Mouse (Mus musculus): Measurements from ENCODE around the gene Dpf3.

Dpf3 gene

GRCm38 (mm10) chr12:83426326-83426725 lies 61.2 kb downstream of the Dpf3 start:
- DNase-seq (ENCODE audit: low read depth, low spot score), result no peak
- Histone ChIP-seq H3K36me3 (ENCODE audit: control insufficient read depth, insufficient read depth, low read length, poor library complexity, severe bottlenecking) (no peaks in the 10 kb centered on the region), H3K27me3 (ENCODE audit: control insufficient read depth, insufficient read depth, low read length, poor library complexity, severe bottlenecking) (no peaks in the 10 kb centered on the region)

- no peaks in the 10 kb centered on the region for H3K36me3 ChIP-seq (ENCODE audit: control insufficient read depth, insufficient read depth, low read length, poor library complexity, severe bottlenecking)
Observed at GRCm38 (mm10) chr12:83425736-83426135, 61.8 kb downstream of the Dpf3 start.

GRCm38 (mm10) chr12:83424720-83425444 lies 62.6 kb downstream of the Dpf3 start:
- H3K36me3 ChIP-seq (ENCODE audit: control insufficient read depth, insufficient read depth, low read length, poor library complexity, severe bottlenecking), result no peaks in the 10 kb centered on the region
- DNase-seq (ENCODE audit: low read depth, low spot score), result no peak
- H3K27me3 ChIP-seq (ENCODE audit: control insufficient read depth, insufficient read depth, low read length, poor library complexity, severe bottlenecking), result no peaks in the 10 kb centered on the region

More at GRCm38 (mm10) chr12:83425736-83426135, 61.8 kb downstream of the Dpf3 start:
- no peaks in the 10 kb centered on the region for H3K27me3 ChIP-seq (ENCODE audit: control insufficient read depth, insufficient read depth, low read length, poor library complexity, severe bottlenecking)
- DNase-seq (ENCODE audit: low read depth, low spot score), result no peak

- no peaks in the 10 kb centered on the region for H3K27me3 ChIP-seq (ENCODE audit: control insufficient read depth, insufficient read depth, low read length, poor library complexity, severe bottlenecking)
- DNase-seq (ENCODE audit: low read depth, low spot score), result no peak
- H3K36me3 ChIP-seq (ENCODE audit: control insufficient read depth, insufficient read depth, low read length, poor library complexity, severe bottlenecking), result no peaks in the 10 kb centered on the region
Observed at GRCm38 (mm10) chr12:83424086-83424719, 63.3 kb downstream of the Dpf3 start.

- no peak for DNase-seq (ENCODE audit: low read depth, low spot score)
- Histone ChIP-seq H3K27me3 (ENCODE audit: control insufficient read depth, insufficient read depth, low read length, poor library complexity, severe bottlenecking) (no peaks in the 10 kb centered on the region), H3K36me3 (ENCODE audit: control insufficient read depth, insufficient read depth, low read length, poor library complexity, severe bottlenecking) (no peaks in the 10 kb centered on the region)
Observed at GRCm38 (mm10) chr12:83420346-83420745, 67.2 kb downstream of the Dpf3 start.

- H3K36me3 ChIP-seq (ENCODE audit: control insufficient read depth, insufficient read depth, low read length, poor library complexity, severe bottlenecking), result no peaks in the 10 kb centered on the region
- DNase-seq (ENCODE audit: low read depth, low spot score), result no peak
Observed at GRCm38 (mm10) chr12:83415207-83415606, 72.3 kb downstream of the Dpf3 start.

GRCm38 (mm10) chr12:83413684-83414083 lies 73.8 kb downstream of the Dpf3 start:
- no peak for DNase-seq (ENCODE audit: low read depth, low spot score)
- Histone ChIP-seq H3K27me3 (ENCODE audit: control insufficient read depth, insufficient read depth, low read length, poor library complexity, severe bottlenecking) (no peaks in the 10 kb centered on the region), H3K36me3 (ENCODE audit: control insufficient read depth, insufficient read depth, low read length, poor library complexity, severe bottlenecking) (no peaks in the 10 kb centered on the region)

More at GRCm38 (mm10) chr12:83415207-83415606, 72.3 kb downstream of the Dpf3 start:
- no peaks in the 10 kb centered on the region for H3K27me3 ChIP-seq (ENCODE audit: control insufficient read depth, insufficient read depth, low read length, poor library complexity, severe bottlenecking)

GRCm38 (mm10) chr12:83411721-83412521 lies 75.6 kb downstream of the Dpf3 start:
- Histone ChIP-seq H3K27me3 (ENCODE audit: control insufficient read depth, insufficient read depth, low read length, poor library complexity, severe bottlenecking) (no peaks in the 10 kb centered on the region), H3K36me3 (ENCODE audit: control insufficient read depth, insufficient read depth, low read length, poor library complexity, severe bottlenecking) (no peaks in the 10 kb centered on the region)
- DNase-seq (ENCODE audit: low read depth, low spot score), result no peak

- H3K27me3 ChIP-seq (ENCODE audit: control insufficient read depth, insufficient read depth, low read length, poor library complexity, severe bottlenecking), result no peaks in the 10 kb centered on the region
Observed at GRCm38 (mm10) chr12:83411032-83411431, 76.5 kb downstream of the Dpf3 start.

GRCm38 (mm10) chr12:83405374-83406125 lies 82.0 kb downstream of the Dpf3 start:
- DNase-seq (ENCODE audit: low read depth, low spot score), result no peak
- H3K36me3 ChIP-seq (ENCODE audit: control insufficient read depth, insufficient read depth, low read length, poor library complexity, severe bottlenecking), result no peaks in the 10 kb centered on the region
- no peaks in the 10 kb centered on the region for H3K27me3 ChIP-seq (ENCODE audit: control insufficient read depth, insufficient read depth, low read length, poor library complexity, severe bottlenecking)

More at GRCm38 (mm10) chr12:83411032-83411431, 76.5 kb downstream of the Dpf3 start:
- DNase-seq (ENCODE audit: low read depth, low spot score), result no peak
- no peaks in the 10 kb centered on the region for H3K36me3 ChIP-seq (ENCODE audit: control insufficient read depth, insufficient read depth, low read length, poor library complexity, severe bottlenecking)

- no peaks in the 10 kb centered on the region for H3K36me3 ChIP-seq (ENCODE audit: control insufficient read depth, insufficient read depth, low read length, poor library complexity, severe bottlenecking)
- no peaks in the 10 kb centered on the region for H3K27me3 ChIP-seq (ENCODE audit: control insufficient read depth, insufficient read depth, low read length, poor library complexity, severe bottlenecking)
- no peak for DNase-seq (ENCODE audit: low read depth, low spot score)
Observed at GRCm38 (mm10) chr12:83402270-83402669, 85.2 kb downstream of the Dpf3 start.

- no peaks in the 10 kb centered on the region for H3K27me3 ChIP-seq (ENCODE audit: control insufficient read depth, insufficient read depth, low read length, poor library complexity, severe bottlenecking)
- H3K36me3 ChIP-seq (ENCODE audit: control insufficient read depth, insufficient read depth, low read length, poor library complexity, severe bottlenecking), result no peaks in the 10 kb centered on the region
- DNase-seq (ENCODE audit: low read depth, low spot score), result no peak
Observed at GRCm38 (mm10) chr12:83392011-83392410, 95.5 kb downstream of the Dpf3 start.

- no peak for DNase-seq (ENCODE audit: low read depth, low spot score)
Observed at GRCm38 (mm10) chr12:83387554-83387953, 100.0 kb downstream of the Dpf3 start.

GRCm38 (mm10) chr12:83381072-83381471 lies 106.4 kb downstream of the Dpf3 start:
- Histone ChIP-seq H3K27me3 (ENCODE audit: control insufficient read depth, insufficient read depth, low read length, poor library complexity, severe bottlenecking) (no peaks in the 10 kb centered on the region), H3K36me3 (ENCODE audit: control insufficient read depth, insufficient read depth, low read length, poor library complexity, severe bottlenecking) (no peaks in the 10 kb centered on the region)
- no peak for DNase-seq (ENCODE audit: low read depth, low spot score)

More at GRCm38 (mm10) chr12:83387554-83387953, 100.0 kb downstream of the Dpf3 start:
- H3K27me3 ChIP-seq (ENCODE audit: control insufficient read depth, insufficient read depth, low read length, poor library complexity, severe bottlenecking), result no peaks in the 10 kb centered on the region
- H3K36me3 ChIP-seq (ENCODE audit: control insufficient read depth, insufficient read depth, low read length, poor library complexity, severe bottlenecking), result no peaks in the 10 kb centered on the region

All from splenic B cell, adult 2 months (primary cell).